ENCODE assay signal across 9 mouse cellular contexts in the genomic region with DNA sequence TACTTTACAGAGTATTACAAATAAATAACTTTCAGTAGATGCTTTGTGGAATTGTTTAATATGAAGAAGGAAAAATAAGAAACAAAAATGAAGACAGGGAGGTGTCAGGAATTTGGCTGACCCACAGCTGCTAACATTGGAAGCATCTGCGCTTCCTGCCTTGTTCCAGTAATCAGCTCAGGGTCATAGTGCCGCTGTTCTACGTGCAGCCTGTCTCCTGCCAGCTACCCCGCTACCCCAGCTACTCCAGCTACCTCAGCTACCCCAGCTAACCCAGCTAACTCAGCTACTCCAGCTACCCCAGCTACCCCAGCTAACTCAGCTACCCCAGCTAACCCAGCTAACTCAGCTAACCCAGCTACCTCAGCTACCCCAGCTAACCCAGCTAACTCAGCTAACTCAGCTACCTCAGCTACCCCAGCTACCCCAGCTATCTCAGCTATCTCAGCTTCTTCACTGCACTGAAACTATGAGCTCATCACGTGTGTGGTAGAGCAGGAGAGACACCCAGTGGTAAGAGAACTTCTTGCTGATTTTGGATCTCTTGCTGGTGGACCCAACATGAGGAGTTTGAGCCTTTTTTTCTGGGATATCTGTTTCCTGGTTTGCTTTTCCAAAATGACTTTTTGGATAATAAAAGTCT. TPM values are rescaled to one million over a fixed set of nuclear protein-coding genes. Genes with fewer than 3 reads are reported as not detected.
DNase-seq lines count a peak whose midpoint lies in the region; TF ChIP-seq lines count a peak whose summit lies in the region.
"Had no signal": no experiment of that assay in that cellular context is flagged by ENCODE, and none has a peak within 500 bp of the region (broad histone marks: within the 10 kb centered on the region; RNA-seq: fewer than 3 reads in every experiment).

No protein-coding gene starts in this region.

- H3K9ac ChIP-seq in liver, adult 2 months (ENCODE audit: low read depth, low read length), result no peak overlapping the region
- H3K9ac ChIP-seq: hindbrain, embryonic 15.5 days had no signal

- peak; percentile 34; the same call in 1 of the 2 replicates for TF ChIP-seq CTCF in liver, adult 2 months (IDR thresholded peaks at IDR 0.05; ENCODE audit: low read depth, low read length)

- no peak overlapping the region for H3K27ac ChIP-seq in liver, adult 2 months (replicated peaks; ENCODE audit: insufficient read depth, low read depth, low read length)
- H3K27ac ChIP-seq: hindbrain, embryonic 15.5 days had no signal

- peak; percentile 24 for DNase-seq in embryo, embryonic 10 days (ENCODE audit: low spot score)
- DNase-seq in embryo, embryonic 9.5 days (ENCODE audit: extremely low spot score), result no peak
- peak; percentile 56 for DNase-seq in liver, adult 2 months (ENCODE audit: extremely low read depth, low read depth, low spot score)
- DNase-seq in liver, result no peak
- peak; percentile 51 to 53 for DNase-seq in heart, postnatal 10 days
- peak; percentile 60 for DNase-seq in retina, postnatal 1 day
- no peak for DNase-seq in testis, postnatal 14 days (ENCODE audit: low spot score)
- no peak for DNase-seq in thymus, postnatal 10 days (ENCODE audit: low spot score in 2 of 2)

- H3K79me2 ChIP-seq in liver, adult 2 months (ENCODE audit: control insufficient read depth, insufficient read depth, low read length), result no peaks in the 10 kb centered on the region; the same call in none of the 2 replicates

- H3K36me3 ChIP-seq in liver, adult 2 months (ENCODE audit: control insufficient read depth, insufficient read depth, low read length), result peaks cover 7% of the 10 kb centered on the region; the same call in 1 of the 2 replicates

- no peaks in the 10 kb centered on the region for H3K27me3 ChIP-seq in liver, adult 2 months (ENCODE audit: control insufficient read depth, insufficient read depth, low read length)
- H3K27me3 ChIP-seq: hindbrain, embryonic 15.5 days had no signal

- H3K4me3 ChIP-seq in liver, adult 2 months (ENCODE audit: insufficient read depth, low read depth, low read length), result no peak overlapping the region
- H3K4me3 ChIP-seq: hindbrain, embryonic 15.5 days had no signal

- no peak for TF ChIP-seq POLR2A in liver, adult 2 months (IDR thresholded peaks at IDR 0.05; ENCODE audit: extremely low read depth, insufficient read depth, low read length)

- H3K4me1 ChIP-seq in liver, adult 2 months (ENCODE audit: control insufficient read depth, insufficient read depth, low read length), result peaks cover 8% of the 10 kb centered on the region
- H3K4me1 ChIP-seq: hindbrain, embryonic 15.5 days had no signal

- WGBS in liver, adult 2 months, result 38% methylated on average over 5 of the region's 5 CpGs

- intact Hi-C loops in heart, postnatal 10 days (cut with DNase I), result loop anchor here (1.0 kb wide), 1 partner anchor 147 kb away; no protein-coding TSS in a partner anchor

RNA-seq across cellular contexts. Expression of gene Gpr180, which starts 14.8 kb away (rescaled TPM):
- total RNA-seq in liver, adult 2 months (2014; rRNA removed), result 28.0 and 29.8 TPM in 2 replicates
- 32.7 and 36.6 TPM in 2 replicates for polyA plus RNA-seq in liver, adult 2 months (2012; rRNA removed)
- 10 to 100 TPM; 27.2 to 29.0 TPM for total RNA-seq in heart, postnatal 10 days (2021)

RNA-seq across cellular contexts. Expression of gene Tgds, which starts 19.2 kb away (rescaled TPM):
- total RNA-seq in liver, adult 2 months (2014; rRNA removed), result 32.4 and 37.9 TPM in 2 replicates
- 14.3 and 14.4 TPM in 2 replicates for polyA plus RNA-seq in liver, adult 2 months (2012; rRNA removed)
- 10 to 100 TPM; 12.1 to 13.9 TPM for total RNA-seq in heart, postnatal 10 days (2021)

Comparison
In these comparisons a context has a peak if more than half of its experiments do, and no peak if none do; other contexts are left out.
1. DNase-seq: peak in embryo, embryonic 10 days (single experiment), liver, adult 2 months (single experiment), heart, postnatal 10 days (2 of 2) and retina, postnatal 1 day (single experiment); none in embryo, embryonic 9.5 days (single experiment), liver (single experiment), testis, postnatal 14 days (single experiment) and thymus, postnatal 10 days (0 of 2).